Mouse (Mus musculus): Measurements from ENCODE around the gene Serping1.

DNA sequence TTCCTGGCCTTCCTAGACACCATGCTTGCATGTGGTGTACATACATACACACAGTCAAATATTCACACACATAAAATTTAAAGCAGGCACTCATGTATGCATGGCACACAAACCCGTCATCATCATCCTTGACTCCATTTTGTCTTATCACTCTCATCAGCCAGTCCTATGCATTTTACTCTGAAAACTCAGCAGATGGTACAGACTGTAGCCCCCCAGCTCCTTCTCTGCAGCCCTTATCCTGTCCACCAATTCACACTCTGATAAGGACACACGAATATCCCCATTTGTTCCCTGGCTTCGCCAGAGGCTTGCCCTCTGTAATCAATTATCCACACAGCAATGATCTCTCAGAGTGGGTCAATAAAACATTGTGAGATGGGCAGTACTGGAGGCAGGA is 54.1 kb downstream of the Serping1 start:
- no peak for TF ChIP-seq CTCF (IDR thresholded peaks at IDR 0.05; ENCODE audit: control insufficient read depth, insufficient read depth, low read length)
- TF ChIP-seq POLR2A (IDR thresholded peaks at IDR 0.05; ENCODE audit: borderline replicate concordance, control insufficient read depth, low read depth, low read length): no peak

Data from bone marrow, adult 2 months (tissue).